Mouse (Mus musculus): ENCODE results near the gene Nfia.

The Nfia gene

DNA sequence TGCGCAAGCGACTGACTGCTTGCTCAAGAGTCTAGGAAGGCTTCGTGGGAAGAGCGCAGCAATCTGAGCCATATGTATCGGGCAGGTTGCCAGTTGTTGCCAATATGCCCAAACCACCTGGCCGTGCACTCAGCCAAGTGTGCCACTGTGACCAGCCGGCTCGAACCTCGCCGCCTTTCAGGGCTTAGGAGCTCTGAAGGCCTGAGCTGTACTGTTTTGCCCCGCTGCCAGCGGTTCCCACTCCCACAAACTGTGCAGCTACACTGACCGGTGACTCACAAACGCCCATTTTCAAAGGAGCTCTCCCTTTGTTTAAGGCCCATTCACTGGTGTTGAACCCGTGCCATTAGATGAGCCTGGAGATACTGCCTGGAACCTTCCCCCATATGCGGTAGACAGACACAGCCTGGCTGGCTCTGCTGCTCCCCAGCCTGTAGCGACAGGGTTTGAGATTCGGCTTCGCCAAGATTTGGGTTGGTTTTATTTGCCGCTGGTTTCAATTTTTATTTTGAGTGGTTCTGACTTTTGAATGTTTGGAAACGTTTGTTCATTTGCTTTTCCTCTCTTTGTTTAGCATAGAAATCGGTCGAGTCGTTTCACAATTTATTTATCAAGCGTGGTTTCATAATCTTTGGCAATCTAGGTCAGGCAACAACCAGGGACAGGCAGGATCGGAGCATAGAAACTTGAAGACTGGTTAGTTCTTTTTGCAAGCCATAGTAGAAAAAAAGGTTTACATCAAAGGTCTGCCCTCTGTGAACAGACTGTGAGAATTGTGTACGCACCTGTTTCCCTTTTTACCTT is 138.4 kb downstream of the Nfia start:
- no peak for DNase-seq (ENCODE audit: low read depth, low spot score)

DNA sequence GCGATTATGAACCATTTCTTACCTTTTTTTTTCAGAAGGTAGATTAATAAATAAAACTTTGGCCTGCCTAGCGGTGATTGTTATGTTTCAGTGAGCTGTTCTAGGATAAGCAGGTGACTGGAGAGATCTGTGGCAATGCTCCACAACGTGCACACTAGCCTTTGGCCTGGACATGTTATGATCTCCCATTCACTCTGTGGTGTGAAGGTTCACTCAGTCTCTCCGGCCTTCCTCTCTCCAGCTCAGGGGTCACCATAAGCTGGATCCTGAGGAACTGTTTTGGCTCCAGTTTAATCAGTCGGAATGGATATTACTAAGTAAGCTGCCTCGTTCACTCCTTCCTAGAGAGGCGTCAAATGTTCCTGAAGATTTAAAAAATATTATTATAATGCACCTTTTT is 139.2 kb downstream of the Nfia start:
- no peak for DNase-seq (ENCODE audit: low read depth, low spot score)

DNA sequence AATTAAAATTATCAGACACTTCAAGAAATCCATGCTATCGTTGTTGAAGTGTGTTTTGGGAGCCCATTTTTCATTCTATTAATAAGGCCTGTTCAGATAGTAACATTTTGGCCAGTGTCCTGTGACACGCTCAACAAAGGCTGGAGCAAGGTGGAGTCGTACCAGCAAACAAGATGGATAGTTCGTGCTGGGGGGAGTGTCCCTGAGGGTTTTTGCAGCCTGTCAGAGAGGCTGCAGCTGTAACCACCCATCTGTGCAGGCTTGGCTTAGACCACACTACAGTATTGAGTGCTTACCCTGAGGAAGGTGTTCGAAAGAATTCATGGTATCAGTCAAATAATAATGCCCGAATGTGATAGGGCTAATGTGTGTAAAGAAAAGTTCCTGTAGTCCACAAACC is 139.6 kb downstream of the Nfia start:
- DNase-seq (ENCODE audit: low read depth, low spot score), result no peak

DNA sequence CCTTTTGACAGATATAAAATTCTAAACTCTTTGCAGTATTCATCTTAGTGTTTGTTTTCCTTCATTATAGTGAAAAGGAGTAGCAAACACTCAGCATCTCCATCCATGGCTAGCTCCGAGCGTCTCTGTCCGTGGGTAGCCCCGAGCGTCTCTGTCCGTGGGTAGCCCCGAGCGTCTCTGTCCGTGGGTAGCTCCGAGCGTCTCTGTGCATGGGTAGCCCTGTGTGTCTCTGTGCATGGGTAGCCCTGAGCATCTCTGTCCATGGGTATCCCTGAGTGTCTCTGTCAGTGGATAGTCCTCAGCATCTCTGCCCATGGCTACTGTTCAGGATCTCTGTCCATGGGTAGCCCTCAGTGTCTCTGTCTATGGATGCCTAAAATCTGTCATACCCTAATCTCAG is 140.0 kb downstream of the Nfia start:
- no peak for DNase-seq (ENCODE audit: low read depth, low spot score)

DNA sequence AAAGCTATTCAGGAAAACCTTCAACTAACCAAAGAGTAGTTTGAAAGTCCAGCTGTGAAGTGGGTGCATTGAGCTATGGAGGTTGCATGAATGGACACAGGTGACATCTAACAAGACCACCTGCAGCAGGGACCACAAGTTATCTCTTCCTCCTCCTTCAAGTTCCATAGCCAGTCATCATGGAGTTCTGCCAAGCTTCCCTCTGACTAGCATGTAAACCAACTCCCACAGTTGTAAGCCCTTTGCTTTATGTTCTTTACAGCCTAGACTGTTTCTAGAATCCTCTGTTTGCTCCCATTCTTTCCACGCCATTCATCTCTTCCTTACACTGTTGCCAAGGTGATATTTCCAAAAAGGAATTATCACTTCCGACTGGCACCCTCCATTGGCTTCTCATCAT is 141.8 kb downstream of the Nfia start:
- no peak for DNase-seq (ENCODE audit: low read depth, low spot score)

DNA sequence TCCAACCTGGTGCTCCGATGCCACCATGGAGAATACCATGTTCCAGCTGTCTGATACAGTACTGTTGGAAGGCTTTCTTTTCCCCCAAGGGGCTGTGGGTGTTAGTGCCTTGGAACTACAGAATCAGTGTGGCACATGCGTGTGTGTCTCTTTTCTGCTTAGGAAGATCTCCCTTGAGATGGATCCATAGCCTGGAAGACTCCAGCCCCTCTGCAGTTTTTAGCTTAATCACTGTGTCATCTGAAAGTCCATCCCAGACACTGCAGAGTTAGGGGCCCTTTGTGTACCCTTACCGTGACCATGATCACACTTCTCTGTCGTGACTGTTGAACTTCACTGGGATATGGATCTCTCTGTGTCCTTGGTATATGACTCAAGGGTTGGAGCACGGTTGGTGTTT is 142.2 kb downstream of the Nfia start:
- DNase-seq (ENCODE audit: low read depth, low spot score), result no peak

DNA sequence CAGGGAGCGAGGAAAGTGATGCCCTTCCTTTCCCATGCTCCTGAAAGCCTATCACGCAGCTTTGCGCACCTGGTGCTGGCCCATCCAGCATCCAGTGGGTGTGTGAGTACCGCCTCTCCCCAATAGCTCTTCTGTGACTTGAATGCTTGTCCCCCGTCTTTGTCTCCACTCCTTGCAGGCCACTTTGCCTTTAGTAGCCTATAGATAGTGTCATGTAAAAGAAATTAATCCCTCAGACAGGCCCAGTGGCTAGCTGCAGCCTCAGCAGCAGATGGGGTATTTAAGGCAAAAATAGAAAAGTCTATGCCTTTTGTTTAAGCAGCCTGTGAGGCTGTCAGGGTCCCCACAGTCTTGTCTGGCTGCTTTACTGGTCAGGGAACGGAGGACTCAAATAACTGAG is 145.0 kb downstream of the Nfia start:
- DNase-seq (ENCODE audit: low read depth, low spot score), result no peak

DNA sequence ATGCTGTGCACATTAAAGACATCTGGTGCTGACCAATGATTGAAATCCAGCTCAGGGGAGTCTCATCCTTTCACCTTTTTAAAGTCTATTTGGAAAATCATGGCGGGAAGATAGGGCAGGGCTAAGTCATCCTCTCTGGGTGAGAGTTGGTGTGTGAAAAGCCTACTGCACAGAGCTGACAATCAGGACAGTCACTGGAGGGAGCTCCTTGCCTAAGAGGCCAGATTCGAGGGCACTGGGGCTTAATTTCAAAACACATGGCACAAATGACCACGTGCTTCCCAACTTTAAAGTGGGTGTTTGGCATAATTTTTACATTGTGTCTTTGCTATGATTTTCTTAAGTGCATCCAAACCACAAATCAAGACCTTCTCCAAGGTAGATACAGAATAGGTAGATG is 146.1 kb downstream of the Nfia start:
- DNase-seq (ENCODE audit: low read depth, low spot score), result no peak

DNA sequence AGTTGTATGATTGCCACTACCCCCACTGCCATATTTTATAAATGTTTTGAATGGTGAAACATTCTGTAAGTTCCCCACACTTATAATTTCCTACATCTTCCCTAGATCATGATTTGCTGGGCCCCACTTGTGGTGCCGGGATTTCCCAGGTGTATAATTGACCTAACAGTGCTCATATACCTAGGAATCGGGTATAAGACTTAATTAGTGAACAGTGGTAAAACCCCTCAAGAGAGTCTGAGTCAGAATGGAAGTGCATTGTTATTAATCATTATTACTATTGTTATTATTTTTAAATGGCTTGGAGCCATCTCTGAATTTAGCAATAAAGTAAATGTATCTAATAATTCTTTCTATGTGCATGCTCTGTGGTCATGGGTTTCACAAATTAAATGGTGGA is 147.2 kb downstream of the Nfia start:
- DNase-seq (ENCODE audit: low read depth, low spot score), result no peak

DNA sequence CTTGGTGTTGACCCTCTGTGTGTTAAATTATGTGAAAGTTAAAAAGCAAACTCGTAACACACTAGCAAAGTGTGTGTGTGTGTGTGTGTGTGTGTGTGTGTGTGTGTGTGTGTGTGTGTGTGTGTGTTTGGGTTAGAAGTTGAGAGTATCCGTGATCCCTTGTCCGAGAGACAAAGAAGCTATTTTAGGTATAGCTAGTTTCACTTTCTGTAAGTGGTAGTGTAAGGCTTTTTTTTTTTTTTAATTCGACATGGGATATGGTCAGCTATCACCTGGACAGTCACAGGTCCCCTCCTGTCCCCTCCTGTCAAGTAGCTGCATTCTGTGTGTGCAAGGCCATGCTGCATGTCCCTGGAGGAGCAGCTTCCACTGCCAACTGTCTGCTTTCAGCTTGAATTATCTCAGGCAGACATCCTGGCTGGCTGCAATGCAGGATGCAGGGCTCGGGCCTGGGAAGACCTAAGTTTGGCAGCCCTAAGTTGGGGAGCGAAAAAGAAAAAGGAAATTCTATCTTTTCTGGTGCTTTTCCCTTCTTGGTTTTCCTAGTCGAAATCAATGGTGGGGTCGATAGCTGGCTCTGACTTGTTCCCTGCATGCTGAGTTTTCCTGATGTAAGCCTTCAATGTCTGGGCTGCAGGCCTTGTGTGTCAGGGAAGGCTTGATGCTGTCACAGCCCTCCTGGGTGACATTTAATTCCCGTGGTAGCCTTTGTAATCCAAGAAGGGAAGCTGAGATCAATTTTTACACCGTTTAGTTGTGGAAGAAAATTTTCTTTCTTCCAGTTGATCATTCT is 147.9 kb downstream of the Nfia start:
- DNase-seq (ENCODE audit: low read depth, low spot score), result no peak

DNA sequence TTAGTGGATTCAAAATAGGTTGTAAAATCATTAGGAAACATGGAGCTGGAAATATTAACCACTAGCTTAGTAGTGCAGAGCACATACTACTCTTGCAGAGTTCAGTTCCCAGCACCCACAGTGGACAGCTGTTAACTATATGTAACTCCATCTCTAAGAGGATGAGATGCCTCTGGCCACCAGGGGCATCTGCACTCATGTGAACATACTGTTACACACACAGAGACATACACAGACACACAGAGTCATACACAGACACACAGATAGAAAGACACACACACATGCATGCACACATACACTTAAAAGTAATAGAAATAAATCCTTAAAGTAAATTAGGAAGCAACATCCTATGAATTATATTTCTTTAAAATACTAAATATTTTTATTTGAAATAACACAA is 149.1 kb downstream of the Nfia start:
- DNase-seq (ENCODE audit: low read depth, low spot score), result no peak

DNA sequence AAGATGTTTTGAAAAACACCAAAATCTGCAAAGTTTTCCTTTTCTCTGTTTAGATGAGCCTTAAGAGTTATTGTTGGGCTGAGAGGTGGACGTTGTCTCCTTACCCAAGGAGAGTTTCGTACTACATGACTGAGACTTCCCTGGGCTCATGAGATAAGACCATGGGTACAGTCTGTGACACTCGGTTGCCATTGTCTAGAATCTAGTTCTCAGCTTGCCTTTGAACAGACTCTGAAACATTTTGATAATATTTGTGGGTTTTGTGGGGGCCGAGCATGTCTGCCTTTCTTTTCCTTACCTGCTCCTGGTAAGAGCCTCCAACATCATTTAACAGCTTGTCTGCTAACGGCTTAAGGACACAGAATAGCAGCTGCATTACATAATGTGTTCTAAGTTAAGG is 150.7 kb downstream of the Nfia start:
- no peak for DNase-seq (ENCODE audit: low read depth, low spot score)

DNA sequence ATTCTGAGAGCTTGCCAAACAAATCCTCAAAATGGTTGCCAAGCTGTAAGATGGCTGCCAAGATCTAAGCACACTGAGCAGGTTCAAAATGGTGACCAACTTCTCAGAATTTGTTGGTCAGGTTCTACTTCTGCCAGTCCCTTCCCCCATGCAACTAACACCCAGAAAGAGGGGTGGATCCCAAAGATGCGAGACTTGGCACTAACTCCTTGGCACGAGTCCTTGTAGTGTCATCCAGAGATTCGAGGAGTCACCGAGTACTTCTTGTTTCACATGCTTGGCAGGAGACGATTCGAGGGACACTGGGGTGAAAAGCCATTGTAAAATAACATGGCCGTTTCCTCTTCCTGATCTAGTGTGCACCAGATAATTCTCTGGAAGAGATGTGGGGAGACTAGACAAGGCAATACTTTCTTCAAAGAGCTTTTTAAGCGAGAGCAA is 151.4 kb downstream of the Nfia start:
- no peak for DNase-seq (ENCODE audit: low read depth, low spot score)

DNA sequence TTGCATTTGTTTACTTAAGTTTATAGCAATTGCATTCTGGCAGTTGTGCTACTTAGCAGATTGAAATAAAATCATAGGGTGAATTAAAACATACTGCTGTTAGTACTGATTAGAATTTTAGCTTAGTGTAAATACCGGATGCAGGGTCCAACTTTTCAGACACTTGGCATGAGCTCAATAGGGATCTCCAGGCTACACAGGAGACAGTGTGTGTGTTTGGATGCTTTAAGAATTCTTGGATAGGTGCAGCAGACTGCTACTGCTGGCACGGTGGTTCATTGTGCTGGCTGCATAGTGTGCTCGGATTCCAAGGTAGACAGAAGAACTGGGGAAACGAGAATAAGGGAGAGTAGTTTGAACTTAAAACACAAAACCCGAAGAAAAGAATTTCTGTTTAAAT is 151.9 kb downstream of the Nfia start:
- DNase-seq (ENCODE audit: low read depth, low spot score), result no peak

DNA sequence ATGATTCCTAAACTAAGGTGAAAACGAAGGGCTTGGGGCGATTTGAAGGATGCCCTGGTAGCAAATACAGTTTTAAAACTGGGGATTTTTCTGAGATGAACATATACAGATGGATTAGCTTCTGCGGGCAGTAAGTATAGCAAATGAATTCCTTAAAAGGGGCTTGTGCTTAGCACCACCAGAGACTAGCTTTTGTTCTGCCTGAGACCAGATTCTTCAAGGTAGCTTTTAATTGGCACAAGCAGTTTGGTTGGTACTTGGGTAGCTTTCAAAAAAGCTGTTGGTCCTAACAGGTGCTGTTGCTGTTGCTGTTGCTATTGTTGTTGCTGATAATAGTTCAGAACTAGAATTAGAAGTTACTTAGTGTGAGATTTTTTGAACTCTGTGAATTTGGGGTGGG is 152.3 kb downstream of the Nfia start:
- DNase-seq (ENCODE audit: low read depth, low spot score), result no peak

DNA sequence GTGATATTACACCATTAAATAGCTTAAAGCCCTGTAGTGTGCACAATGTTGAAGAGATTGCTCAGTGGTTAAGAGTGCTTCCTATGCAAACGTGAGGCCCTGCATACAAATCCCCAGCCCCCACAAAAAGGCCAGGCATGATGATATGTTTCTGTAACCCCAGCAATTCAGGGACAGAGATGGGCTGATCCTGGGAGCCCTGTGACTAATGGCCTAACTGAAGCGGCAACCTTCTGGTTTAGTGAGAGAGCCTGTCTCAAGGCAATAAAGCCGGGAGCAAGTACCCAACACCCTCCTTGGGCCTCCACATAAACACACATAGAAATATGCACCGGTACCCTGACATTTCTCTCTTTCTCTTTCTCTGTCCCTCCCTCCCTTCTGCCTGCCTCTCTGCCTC is 153.1 kb downstream of the Nfia start:
- DNase-seq (ENCODE audit: low read depth, low spot score), result no peak

DNA sequence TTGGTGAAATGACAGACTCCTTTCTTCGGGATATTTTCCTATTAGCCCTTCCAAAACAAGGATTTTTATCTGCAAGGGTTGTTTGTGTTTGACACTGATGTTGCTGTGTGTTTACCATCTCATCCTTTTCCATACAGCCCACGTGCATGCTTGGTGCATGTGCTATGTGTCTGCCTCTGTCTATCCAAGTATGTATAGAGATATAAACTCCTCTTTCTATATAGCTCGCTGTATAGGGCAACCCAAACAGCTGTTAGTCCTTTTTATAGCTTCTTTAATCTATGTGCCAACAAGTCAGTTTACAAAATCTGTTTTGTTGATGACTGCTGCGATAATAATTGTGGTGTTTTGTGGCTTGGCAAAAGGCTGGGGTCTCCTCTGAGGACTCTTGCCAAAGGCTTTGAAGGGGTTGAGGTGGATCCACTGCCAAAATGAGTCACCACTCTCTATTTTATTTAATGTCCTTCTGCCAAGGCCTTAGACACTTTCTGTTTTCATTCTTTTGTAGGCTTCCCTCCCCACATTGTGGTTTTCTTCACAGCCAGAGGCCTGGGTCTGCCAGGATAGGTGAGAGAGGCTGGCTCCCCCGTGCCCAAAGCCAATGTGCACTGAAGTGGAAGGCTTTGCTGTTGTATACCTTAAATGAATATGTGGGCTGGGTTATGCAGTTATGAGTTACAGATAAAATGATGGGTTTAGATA is 154.2 kb downstream of the Nfia start:
- DNase-seq (ENCODE audit: low read depth, low spot score), result no peak

DNA sequence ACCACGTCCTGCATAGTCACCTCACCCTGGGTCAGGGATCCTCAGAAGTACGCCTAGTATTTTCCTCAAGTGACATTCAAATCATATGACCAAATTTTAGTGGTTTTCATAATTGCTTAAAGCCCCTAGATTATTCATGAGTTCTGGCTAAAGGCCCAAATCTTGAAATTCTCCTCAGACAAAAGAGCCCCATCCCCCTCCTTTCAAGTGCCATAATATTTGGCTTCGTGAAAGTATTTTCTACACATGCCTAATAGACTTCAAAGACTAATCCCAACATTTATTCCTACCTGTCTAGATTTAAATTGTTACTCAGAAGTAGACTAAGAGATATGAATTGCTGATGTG is 154.7 kb downstream of the Nfia start:
- DNase-seq (ENCODE audit: low read depth, low spot score), result no peak

DNA sequence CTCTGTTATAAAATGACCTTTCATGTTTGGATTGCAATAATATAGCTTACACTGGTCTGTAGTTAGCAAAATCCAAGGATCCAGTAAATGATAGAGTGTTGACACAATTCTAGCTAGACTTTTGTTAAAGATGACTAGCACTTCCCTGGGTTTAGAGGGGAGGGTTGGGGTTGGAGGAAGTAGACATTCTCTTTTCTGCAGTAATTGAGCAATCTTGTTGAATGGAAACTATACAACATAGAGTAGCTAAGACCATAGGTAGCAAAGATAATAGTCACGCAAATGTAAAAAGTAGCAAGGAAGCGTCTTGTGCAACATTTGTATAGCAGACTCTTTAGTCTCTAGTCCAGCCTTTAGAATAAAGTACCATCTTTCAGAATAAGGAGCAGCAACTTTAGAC is 163.8 kb downstream of the Nfia start:
- no peak for DNase-seq (ENCODE audit: low read depth, low spot score)

DNA sequence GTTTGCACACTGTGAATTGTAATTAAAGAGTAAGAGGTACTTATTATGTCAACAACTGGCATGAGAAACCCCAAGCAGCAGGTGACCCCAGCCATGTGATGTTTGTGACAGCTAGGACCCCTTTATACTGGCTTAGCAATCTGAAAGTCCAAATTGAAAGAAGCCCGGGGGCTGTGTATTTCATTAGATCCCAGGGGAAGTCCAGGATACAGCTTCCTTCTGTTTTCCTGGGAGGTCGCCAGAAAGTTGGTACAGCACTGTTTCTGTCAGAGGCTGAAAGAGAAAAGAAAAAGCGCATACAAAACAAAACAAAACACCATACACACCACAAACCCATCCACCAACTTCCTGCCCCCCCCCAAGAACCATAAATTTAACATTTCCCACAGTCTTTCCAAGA is 164.4 kb downstream of the Nfia start:
- DNase-seq (ENCODE audit: low read depth, low spot score), result no peak

DNA sequence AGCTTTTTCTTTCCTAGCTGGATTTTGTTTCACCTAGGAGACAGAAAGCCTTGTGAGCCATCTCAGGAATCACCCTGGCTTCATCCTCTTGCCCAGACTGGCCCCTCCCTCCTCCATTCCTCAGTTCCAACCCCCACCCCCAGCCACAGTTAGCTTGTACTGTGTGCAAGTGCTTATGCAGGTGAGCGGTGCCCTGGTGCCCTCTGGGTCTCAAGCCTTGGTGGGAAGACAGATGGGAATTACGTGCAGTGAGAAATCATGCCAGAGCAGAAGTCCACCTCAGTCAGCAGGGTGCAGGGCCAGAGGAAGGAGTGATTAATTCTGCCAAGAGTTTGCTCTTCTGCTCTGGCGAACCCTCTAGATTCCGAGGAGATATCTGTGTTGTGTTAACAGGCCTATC is 167.0 kb downstream of the Nfia start:
- DNase-seq (ENCODE audit: low read depth, low spot score), result no peak

DNA sequence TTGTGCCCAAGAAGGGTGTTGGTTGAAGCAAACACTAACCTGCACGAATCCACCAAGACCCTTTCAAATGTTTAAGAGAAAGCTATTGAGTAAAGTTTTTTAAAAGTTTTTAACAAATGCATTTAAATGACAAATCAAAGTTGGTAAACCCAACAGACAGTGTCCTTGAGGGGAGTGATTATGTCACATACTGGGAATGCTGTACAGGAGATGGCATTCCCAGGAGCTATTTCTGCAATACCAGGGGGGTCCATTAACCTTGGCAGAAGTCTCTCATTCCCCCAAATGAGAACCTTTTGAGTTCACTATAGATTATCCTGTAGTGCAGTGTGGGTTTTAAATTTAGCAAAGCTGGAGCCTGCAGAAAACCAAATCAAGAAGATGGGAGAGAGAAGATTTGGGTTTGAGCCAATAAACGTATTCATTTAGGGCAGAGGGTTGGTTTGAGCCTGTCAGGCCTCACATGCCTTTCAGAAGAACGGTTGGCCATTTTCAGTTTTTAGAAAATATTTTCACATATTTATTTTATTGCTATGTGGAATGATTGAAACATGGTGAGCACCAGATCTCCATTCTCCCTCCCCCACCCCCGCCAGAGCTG is 167.5 kb downstream of the Nfia start:
- DNase-seq (ENCODE audit: low read depth, low spot score), result no peak

All from embryo, embryonic 11.5 days (tissue).